Mouse (Mus musculus) lung, postnatal 4 days (tissue): ENCODE results near the gene Il1rapl1.

Experiments
- DNase-seq, 2 experiments: peaks; one replicate each; pipeline ENCODE4 v3.0.0; 2021

Il1rapl1 gene

GRCm38 (mm10) chrX:88115609-88116073, at the start of gene Il1rapl1:
TSS of gene Il1rapl1 (minus strand) at chrX:88115645.
- DNase-seq = no peak

DNA sequence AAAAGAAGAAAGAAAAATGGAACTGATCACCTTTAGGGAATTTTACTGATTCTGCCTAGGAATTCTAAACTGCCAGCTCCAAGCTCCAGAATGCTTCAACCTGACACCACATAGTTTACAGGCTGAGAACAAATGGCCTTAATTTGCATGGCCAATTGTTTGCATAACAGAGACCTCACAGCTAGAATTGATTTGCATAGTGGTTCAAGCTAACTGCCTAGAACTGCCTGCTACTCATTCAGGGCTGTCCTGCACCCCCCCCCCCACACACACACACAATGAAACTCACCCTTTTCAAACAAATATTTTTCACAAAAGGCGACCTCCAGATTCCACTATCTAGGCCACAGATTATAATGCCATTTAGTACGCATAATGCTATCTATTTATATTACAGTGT, 42.6 kb upstream of the Il1rapl1 start:
- DNase-seq = no peak

DNA sequence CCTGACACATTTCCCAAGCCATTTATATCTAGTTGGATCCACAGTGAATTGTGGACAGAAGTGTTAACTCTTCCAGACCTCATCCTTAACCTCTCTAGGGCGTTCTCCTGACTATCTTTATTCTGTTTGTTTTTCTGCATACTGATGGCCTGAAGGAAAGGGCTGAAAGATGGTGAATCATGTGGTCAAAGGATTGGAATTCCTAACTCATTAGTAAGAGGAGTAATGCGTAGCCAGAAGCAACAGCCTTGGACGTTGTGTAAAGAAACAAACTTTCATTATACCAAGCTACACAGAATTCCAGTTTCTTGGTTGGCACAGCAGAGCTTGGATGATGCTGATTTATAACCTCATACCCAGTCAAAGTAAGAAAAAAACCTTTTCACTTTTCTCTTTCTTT, 10.2 kb upstream of the Il1rapl1 start:
- no peak for DNase-seq

- DNase-seq = no peak
Measured at GRCm38 (mm10) chrX:88120070-88120469, 4.6 kb upstream of the Il1rapl1 start.

- DNase-seq = no peak
Measured at GRCm38 (mm10) chrX:88117858-88118257, 2.4 kb upstream of the Il1rapl1 start.

DNA sequence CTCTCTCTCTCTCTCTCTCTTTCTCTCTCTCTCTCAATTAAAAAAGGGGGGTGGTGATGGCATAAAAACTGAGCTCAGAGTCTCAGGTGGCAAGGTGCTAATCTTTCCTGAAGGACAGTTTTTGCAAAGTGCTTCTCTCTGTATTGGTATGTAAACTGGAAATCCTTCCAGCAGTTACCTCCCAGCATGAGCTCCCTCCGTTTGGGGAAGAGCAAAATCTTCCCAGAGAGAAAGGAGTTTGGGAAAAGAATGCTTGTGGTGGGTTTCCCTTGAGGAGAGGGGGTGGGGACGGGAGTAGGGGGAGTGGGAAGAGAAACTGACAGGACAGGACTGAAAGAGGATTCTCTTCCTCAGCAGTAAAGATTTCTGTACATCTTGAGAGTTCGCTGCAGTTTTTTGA, 881 bp upstream of the Il1rapl1 start:
- no peak for DNase-seq

DNA sequence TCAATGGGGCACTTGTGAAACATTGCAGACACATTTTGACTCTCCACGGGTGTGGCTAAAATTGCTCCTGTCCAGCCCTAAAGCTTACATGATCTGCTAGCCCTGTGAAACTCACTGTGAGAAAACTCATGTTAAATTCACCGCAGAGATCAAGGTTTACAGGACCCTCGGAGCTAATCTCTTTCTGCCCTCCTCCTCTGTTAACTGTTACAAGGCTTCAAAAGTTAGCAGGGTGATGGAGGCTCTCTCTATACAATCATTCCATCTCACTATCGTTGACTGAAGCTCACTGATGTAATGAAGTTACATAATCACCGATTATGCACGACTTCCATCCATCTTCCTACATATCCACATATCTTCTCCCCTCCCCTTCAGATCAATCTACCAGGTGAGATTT, 1.9 kb downstream of the Il1rapl1 start:
- DNase-seq = no peak

- no peak for DNase-seq
Measured at GRCm38 (mm10) chrX:88112254-88112653, 3.2 kb downstream of the Il1rapl1 start.

DNA sequence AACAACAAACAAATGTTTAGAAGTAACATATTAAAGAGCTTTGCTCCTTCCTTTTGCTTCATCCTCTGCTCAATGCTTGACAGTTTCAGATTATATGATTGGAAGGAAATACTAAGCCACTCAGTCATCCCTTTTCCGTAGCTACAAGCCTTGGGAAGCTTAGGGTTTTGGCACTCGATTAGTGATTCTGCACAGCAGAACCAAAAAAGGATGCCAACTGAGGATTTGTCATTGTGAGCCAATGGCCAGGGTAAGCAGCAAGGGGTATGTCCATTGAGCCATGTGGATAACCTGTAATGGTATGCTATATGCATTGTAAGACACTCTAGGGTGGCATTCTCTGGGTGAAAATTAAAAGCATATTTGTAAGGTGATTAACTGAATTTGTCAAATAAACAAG, 5.7 kb downstream of the Il1rapl1 start:
- no peak for DNase-seq

DNA sequence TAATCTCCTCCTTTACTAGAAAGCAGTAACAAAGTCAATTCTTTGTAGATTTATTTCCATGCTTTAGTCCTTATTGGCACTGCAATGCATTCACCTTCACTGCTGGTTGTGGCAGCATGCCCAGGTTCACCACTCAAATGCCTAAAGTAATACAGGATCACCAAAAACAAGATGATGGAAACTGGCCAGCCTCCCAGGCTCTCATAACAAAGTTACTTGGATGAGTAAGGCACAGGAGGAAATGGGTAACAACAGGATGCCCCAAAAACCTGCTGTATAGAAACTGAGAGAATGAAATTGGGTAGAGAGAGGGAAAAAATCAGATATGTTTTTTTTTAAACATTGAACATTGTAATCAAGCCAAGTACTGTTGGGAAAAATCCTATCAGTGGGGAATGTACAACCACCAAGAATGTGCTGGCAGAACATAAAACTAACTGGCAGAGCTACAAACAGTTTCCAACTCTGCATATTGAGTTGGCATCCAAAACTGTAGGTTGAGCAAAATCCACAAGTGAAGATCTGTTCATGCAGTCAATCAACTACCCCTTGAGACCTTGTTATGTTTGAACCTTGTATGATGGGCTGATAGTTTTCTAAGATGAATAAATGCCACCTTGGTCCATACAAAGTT, 21.4 kb downstream of the Il1rapl1 start:
- DNase-seq = no peak

GRCm38 (mm10) chrX:88089873-88090272, 25.6 kb downstream of the Il1rapl1 start:
- DNase-seq = no peak

GRCm38 (mm10) chrX:88072741-88073419, 42.6 kb downstream of the Il1rapl1 start:
- DNase-seq = no peak

GRCm38 (mm10) chrX:88070368-88070767, 45.1 kb downstream of the Il1rapl1 start:
- no peak for DNase-seq

GRCm38 (mm10) chrX:88043556-88043955, 71.9 kb downstream of the Il1rapl1 start:
- no peak for DNase-seq

GRCm38 (mm10) chrX:88038984-88039383, 76.5 kb downstream of the Il1rapl1 start:
- no peak for DNase-seq

GRCm38 (mm10) chrX:87897172-87897571, 218.3 kb downstream of the Il1rapl1 start:
- DNase-seq = no peak

DNA sequence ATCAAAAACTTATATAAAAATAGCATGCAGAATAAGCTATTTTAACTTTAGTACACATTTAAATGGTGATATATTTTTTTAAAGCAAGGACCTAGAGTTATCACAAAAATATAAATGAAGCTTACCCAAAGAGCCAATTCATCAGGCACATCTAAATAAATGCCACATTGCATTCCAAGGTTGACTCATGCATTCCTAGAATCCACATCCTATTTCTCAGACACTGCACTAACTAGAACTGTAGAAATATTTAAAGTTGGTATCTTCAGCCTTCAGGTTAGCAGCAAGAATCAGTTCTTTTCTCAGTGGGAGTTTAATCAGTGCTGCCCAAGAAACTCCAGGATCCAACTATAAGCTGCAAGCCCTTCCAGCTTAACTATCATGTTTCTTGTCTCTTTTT, 223.5 kb downstream of the Il1rapl1 start:
- no peak for DNase-seq

DNA sequence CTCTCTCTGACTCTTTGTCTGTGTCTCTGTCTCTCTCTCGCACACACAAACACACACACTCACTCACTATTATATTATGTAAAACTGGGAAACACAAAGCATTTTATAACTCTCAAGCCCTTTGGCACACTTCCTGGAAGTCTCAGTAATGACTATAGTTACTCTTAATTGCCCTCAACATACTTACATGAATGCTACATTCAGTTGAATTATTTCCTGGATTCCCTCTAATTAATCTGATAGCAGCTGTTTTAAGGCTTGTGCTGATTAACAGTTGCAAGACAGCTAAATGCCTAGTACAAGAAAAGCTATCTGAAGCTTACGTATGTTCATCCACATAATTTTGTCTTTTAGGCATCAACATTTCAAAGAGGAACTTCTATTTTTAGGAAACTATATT, 261.3 kb downstream of the Il1rapl1 start:
- DNase-seq = no peak

DNA sequence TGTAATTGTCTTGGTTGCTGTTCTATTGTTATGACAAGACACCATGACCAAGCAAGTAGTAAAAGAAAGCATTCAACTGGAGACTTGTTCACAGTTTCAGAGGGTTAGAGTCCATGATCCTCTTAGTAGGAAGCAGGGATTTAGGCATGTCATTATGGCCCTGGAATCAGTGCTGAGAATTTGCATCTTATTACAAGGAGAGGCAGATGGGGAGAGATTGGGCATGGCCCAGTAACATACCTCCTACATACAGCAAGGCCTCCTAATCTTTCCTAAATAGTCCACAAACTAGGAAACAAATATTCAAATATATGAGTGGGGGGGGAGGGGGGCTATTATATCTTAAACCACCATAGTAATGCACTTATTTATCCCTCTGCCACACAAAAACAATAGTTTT, 301.6 kb downstream of the Il1rapl1 start:
- no peak for DNase-seq

DNA sequence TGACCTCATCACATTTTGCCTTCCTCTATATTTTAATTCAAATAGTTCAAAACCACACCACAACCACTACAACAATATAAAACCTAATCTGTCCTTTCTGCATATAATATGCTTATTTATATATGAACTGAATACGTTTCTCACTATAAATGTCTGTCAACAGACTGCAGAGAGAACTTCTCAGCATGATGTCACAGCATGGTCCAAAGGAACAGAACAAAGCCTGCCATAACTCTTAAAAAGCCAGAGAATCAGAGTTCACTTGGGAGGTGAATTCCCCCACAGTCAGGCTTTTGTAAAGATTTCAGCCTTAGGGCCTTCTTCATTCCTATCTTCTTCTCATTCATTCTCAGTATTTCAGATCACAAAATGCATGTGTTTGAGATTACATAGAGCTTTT, 307.7 kb downstream of the Il1rapl1 start:
- no peak for DNase-seq

DNA sequence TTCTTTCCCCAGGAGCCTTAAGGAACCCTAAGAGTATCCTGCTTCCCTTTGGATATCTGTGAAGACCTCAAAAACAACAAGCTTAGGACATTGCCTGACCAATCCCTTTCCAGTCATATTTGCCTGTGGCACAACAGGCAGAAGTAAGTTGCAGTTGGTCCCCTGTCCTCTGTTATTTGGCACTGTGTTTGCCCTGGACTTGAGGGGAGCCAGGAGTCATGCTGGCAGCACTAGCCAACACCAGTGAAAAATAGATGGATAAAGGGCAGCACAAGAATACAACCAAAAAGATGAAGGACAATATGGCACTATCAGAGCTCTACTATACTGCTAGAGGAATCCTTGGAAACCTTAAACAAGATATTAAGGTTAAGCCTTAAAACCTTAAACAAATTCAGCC, 322.4 kb downstream of the Il1rapl1 start:
- no peak for DNase-seq

GRCm38 (mm10) chrX:87710589-87710988, 404.9 kb downstream of the Il1rapl1 start:
- no peak for DNase-seq

DNA sequence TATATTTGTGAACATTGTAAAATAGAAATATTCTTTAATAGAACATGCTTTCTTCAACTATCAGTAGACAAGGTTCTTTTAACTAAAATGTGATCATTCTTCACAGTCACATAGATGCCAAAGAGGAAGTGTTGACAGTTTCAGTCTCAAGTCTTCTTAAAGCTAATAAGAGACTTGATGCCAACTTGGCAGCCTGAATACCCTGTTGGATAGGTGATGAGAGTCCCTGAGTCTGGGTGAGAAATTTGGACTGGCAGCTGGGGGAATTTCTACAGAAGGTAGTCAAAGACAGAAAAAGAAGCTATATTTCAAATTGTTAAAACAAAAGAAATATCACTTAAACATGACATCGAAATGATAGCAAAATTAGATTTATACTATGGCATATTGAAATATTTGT, 451.6 kb downstream of the Il1rapl1 start:
- DNase-seq = no peak

- no peak for DNase-seq
Measured at GRCm38 (mm10) chrX:87655644-87656043, 459.8 kb downstream of the Il1rapl1 start.

- DNase-seq = no peak
Measured at GRCm38 (mm10) chrX:87600914-87601313, 514.5 kb downstream of the Il1rapl1 start.
